Mouse (Mus musculus): ENCODE measurements around the gene Stum. TPM values are rescaled to one million over a fixed set of nuclear protein-coding genes. Genes with fewer than 3 reads are reported as not detected.

The Stum gene
- total RNA-seq, 2 experiments from 2014 or later = 298 to 309 TPM

GRCm38 (mm10) chr1:180406336-180407035 is 76.8 kb downstream of the Stum start:
- Histone ChIP-seq H3K27ac (peak overlapping the region; percentile 71), H3K4me3 (no peak overlapping the region)
- DNase-seq (ENCODE audit: low spot score in 2 of 2) = no peak
- no peak for TF ChIP-seq CTCF (conservative IDR thresholded peaks at IDR 0.05)

- no peak for TF ChIP-seq CTCF (conservative IDR thresholded peaks at IDR 0.05)
- Histone ChIP-seq H3K4me3 (no peak overlapping the region), H3K27ac (peak overlapping the region; percentile 81)
- no peak for DNase-seq (ENCODE audit: low spot score in 2 of 2)
Measured at GRCm38 (mm10) chr1:180405576-180406335, 77.5 kb downstream of the Stum start.

GRCm38 (mm10) chr1:180404706-180405105 is 78.6 kb downstream of the Stum start:
- DNase-seq (ENCODE audit: low spot score in 2 of 2) = no peak
- Histone ChIP-seq H3K27ac (peak overlapping the region; percentile 81), H3K4me3 (no peak overlapping the region)
- no peak for TF ChIP-seq CTCF (conservative IDR thresholded peaks at IDR 0.05)

- H3K27ac ChIP-seq = peak overlapping the region; percentile 81
- no peak for DNase-seq (ENCODE audit: low spot score in 2 of 2)
Measured at GRCm38 (mm10) chr1:180403694-180404606, 79.4 kb downstream of the Stum start.

GRCm38 (mm10) chr1:180403357-180403693 is 80.0 kb downstream of the Stum start:
- TF ChIP-seq CTCF (conservative IDR thresholded peaks at IDR 0.05) = no peak
- no peak for DNase-seq (ENCODE audit: low spot score in 2 of 2)
- peak overlapping the region; percentile 81 for H3K27ac ChIP-seq

More at GRCm38 (mm10) chr1:180403694-180404606, 79.4 kb downstream of the Stum start:
- no peak for TF ChIP-seq CTCF (conservative IDR thresholded peaks at IDR 0.05)
- no peak overlapping the region; the same call in 1 of the 2 replicates for H3K4me3 ChIP-seq

GRCm38 (mm10) chr1:180402481-180403081 is 80.7 kb downstream of the Stum start:
- Histone ChIP-seq H3K27ac (peak overlapping the region; percentile 81), H3K4me3 (no peak overlapping the region)
- no peak for TF ChIP-seq CTCF (conservative IDR thresholded peaks at IDR 0.05)
- no peak for DNase-seq (ENCODE audit: low spot score in 2 of 2)

More at GRCm38 (mm10) chr1:180403357-180403693, 80.0 kb downstream of the Stum start:
- H3K4me3 ChIP-seq = no peak overlapping the region

GRCm38 (mm10) chr1:180401725-180402124 is 81.6 kb downstream of the Stum start:
- Histone ChIP-seq H3K27ac (peak overlapping the region; percentile 3; the same call in 1 of the 2 replicates), H3K4me3 (no peak overlapping the region)
- TF ChIP-seq CTCF (conservative IDR thresholded peaks at IDR 0.05) = no peak
- DNase-seq (ENCODE audit: low spot score in 2 of 2) = no peak

GRCm38 (mm10) chr1:180400691-180401455 is 82.4 kb downstream of the Stum start:
- DNase-seq (ENCODE audit: low spot score in 2 of 2) = no peak
- no peak for TF ChIP-seq CTCF (conservative IDR thresholded peaks at IDR 0.05)
- Histone ChIP-seq H3K27ac (peak overlapping the region; percentile 3; the same call in 1 of the 2 replicates), H3K4me3 (no peak overlapping the region)

- no peak overlapping the region for H3K4me3 ChIP-seq
- no peak for DNase-seq (ENCODE audit: low spot score in 2 of 2)
- TF ChIP-seq CTCF (conservative IDR thresholded peaks at IDR 0.05) = no peak
- H3K27ac ChIP-seq = no peak overlapping the region
Measured at GRCm38 (mm10) chr1:180398446-180398845, 84.9 kb downstream of the Stum start.

GRCm38 (mm10) chr1:180397734-180398133 is 85.6 kb downstream of the Stum start:
- DNase-seq (ENCODE audit: low spot score in 2 of 2) = no peak
- Histone ChIP-seq H3K4me3 (no peak overlapping the region), H3K27ac (no peak overlapping the region)
- no peak for TF ChIP-seq CTCF (conservative IDR thresholded peaks at IDR 0.05)

- Histone ChIP-seq H3K27ac (peak overlapping the region; percentile 69), H3K4me3 (no peak overlapping the region)
- no peak for DNase-seq (ENCODE audit: low spot score in 2 of 2)
- no peak for TF ChIP-seq CTCF (conservative IDR thresholded peaks at IDR 0.05)
Measured at GRCm38 (mm10) chr1:180393873-180394272, 89.4 kb downstream of the Stum start.
